Mouse (Mus musculus): ENCODE data around the gene 4930516K23Rik.

The 4930516K23Rik gene

DNA sequence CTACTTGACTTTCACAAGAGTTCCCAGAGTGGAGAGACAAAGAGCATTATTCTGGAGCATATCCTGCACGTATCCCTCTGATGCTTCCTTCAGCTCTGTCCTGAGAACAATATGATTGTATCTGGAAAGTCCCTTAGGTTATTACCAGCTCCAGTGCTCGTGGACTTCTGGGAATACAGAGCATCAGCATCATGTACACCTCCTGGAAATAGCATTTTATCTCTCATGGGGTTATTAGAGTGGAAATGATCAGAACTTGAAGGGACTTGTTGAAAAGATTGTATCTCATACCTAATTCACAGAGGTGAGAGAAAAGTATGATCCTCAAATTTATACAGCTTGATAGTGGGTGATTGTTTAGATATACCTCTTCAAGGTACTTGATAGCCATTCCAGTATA, at the start of gene 4930516K23Rik:
TSS of gene 4930516K23Rik (minus strand) at position 101 of the 400 bp plus-strand sequence.
- DNase-seq = no peak

DNA sequence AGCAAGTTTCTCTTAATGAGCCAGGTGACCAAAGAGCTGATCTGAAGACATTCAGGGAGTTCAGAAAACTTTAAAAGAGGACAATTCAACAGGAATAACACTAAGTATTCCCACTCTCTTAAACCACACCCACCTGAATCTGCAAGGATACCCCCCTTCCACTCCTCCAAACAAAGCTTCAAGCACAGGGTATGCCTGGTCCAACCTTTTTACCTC, 43.4 kb upstream of the 4930516K23Rik start, which contains the start of gene Olfr646:
TSS of gene Olfr646 (plus strand) at position 117 of the 216 bp plus-strand sequence.
- no peak for DNase-seq

DNA sequence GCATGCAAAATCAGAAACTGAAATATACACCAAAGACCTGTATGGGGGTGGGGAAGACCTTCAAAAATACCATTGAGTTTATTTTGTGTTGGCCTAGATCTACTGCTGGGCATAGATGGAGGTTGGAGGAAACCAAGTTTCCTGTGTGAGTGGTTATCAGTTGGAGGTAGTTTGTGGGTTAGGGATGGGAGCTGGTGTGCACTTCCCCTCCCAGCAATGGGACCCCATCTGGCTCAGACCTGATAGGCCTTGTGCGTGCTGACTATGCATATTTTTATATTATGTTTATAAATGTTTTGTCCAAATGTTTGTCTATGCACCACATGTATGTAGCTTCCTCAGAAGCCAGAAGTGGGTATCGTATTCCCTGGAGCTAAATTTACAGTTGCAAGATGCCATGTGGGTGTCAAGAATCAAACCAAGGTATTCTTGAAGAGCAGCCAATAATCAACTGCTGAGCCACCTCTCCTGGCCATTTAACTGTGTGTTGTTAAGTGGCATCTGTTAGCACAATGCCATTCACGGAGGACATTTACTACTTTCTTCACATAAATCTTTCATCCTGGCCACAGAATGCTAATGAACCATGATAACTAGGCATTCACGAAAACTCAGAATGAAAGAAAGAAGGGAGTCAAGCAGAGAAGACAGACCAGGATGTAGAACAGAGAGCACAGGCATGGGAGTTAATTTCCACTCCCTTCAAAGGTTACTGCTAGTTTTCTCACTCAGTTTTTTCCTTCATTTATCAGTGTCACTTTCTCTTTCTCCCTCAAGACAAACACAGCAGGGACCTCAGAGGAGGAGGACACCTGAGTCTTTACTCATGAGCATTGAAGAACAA, 42.9 kb upstream of the 4930516K23Rik start:
- no peak for DNase-seq

DNA sequence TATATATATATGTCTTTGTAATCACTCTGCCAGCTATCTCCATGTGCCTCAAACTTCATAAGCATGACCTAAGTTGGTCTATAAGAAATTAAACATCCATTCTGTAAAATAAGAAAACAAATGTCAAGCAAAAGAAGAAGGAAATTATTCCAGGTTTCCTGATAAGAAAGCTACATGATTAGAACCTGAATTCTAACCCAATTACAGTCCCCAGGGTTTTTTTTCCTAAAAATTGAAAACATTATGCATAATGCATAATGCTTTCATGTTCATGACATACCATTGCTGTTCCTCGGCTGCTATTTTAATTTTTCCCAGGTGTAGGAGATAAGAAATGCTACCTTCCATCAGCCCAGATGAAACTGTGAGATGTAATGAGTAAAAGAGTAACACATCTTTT, 24.1 kb upstream of the 4930516K23Rik start, which contains the start of gene Olfr645:
TSS of gene Olfr645 (minus strand) at position 101 of the 400 bp plus-strand sequence.
- no peak for DNase-seq

DNA sequence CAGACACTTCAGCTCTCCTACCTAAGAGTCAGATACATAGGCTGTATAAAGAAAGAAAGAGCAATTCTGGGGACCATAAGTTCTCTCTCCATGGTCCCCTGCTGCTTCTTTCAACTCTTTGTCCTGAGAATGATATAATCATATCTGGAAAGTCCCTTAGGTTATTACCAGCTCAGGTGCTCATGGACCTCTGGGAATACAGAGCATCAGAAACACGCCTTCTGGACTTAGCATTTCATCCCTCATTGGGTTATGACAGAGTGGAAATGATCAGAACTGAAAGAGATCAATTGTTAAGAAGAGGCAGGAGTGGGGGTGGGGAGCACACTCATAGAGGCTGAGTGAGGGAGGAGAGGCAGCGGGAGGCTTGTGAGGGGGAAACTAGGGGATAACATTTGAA, 10.5 kb upstream of the 4930516K23Rik start, which contains the start of gene Olfr644:
TSS of gene Olfr644 (minus strand) at position 101 of the 400 bp plus-strand sequence.
- no peak for DNase-seq

DNA sequence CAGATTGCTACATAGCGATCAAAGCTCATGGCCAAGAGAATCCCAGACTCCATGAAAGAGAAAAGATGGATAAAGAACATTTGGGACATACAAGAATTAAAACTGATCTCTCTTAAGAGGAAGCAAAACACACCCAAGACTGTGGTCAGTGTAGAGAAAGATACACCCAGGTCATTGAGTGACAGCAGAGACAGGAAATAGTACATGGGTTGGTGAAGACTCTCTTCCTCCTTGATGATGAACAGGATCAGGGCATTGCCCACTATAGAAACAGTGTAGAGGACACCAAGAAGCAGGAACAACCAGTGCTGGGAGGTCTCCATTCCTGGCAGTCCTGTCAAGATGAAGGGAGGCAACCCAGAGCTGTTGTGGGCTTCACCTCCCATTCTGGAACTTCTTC, 2.0 kb downstream of the 4930516K23Rik start:
- DNase-seq = no peak

DNA sequence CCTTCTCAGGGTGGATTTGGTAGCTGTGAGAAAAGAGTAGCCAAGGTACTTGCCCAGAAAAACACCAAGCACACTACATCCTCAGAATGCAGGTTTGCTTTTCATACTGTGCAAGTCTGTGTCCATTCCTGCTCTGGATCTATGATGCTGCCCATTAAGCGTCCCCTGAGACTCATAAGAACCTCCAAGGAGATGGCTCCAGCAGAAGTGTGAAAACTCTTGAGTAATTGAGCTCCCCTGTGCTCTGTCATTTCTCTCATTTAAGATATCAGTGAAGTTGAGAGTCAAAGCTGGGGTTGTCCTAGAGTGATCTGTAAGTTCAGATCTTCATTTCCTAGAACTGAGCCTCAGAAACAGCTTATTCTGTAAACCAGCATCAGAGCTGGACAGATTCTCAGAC, 8.7 kb downstream of the 4930516K23Rik start, which contains the start of gene Olfr642:
TSS of gene Olfr642 (minus strand) at position 101 of the 400 bp plus-strand sequence.
- no peak for DNase-seq

DNA sequence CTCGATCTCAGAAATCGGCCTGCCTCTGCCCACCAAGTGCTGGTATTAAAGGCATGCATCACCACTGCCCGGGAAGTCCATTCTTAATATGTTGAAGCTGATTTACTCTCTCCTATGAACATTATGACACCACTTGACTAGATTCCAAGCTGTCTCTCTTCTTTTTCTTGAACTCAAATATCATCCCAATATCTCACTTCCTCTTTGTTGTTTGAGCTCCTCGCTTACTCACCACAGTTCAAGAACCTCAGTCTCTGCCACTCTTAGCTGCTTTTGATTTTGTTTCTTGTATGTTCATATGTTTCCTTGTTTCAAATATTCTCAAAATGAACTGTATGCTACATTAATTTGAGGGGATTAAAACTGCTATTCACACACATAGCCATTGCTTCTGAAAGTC, 10.5 kb downstream of the 4930516K23Rik start:
- no peak for DNase-seq

DNA sequence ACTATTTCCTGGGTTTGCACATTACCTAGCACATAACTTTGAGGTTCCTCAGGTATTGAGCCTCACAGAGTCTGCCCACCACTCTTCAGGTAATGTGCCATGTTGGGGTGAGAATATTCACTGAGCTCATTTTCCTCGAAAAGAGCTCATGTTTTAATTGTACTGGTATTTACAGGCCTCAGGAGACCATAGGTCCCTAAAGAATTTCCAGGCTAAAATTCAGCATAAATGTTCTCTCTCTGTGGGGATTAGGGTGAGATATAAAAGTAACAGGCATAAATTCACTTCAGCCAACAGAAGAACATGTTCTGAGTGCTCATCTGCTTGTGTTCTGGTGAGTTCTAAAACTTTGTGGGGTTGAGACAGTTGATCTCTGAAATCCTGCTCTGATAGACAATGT, 26.1 kb downstream of the 4930516K23Rik start, which contains the start of gene Olfr641:
TSS of gene Olfr641 (plus strand) at position 301 of the 400 bp plus-strand sequence.
- DNase-seq = no peak

DNA sequence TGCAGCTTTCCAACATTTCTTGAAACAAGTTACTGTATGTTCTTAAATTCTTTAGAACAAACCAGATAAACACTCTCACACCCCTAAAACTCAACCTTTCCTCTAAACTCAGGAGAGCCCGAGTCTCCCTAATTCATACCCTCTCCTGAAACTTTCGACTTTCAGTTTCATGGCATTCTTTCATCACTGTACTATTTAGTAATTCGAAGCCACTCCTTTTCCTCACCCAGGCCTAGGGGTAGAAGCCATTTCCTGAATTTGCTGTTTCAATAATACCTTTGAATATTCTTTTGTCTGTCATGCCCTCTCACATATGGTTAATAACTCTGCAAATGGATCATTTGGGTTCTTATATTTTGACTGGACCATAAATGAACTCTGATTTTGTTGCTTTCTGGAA, 34.3 kb downstream of the 4930516K23Rik start:
- DNase-seq = no peak

DNA sequence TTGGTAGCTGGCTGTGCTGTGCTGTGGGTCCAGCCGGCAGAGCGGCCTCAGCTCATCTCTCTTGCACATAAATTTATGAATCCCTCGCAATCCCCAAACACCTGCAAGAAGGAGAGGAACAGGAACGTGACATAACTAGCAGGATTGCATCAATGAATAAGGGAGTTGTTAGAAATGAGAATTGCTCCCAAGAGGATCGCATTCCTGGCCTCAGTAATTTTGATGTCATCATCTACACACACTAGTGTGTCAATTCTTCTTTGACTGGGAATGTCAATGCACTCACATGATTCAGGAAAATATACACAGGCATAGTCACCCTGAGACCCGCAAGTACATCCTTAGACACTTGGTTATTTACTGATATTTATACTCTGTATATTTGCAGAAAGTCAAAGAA, 35.8 kb downstream of the 4930516K23Rik start, which contains the start of gene Olfr640:
TSS of gene Olfr640 (minus strand) at position 101 of the 400 bp plus-strand sequence.
- DNase-seq = no peak

DNA sequence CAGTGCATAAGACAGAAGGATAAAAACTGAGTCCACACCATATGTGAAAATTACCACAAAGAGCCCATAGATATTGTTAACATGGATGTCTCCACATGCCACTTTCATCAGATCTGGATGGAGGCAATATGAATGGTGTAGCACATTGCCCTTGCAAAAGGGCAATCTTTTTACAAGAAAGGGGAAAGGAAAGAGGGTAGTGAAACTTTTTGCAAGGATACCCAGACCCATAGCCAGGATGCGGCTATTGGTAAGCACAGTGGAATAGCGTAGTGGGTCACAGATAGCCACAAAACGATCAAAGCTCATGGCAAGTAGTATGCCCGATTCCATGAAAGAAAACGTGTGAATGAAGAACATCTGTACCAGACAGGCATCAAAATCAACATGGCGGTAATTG, 39.6 kb downstream of the 4930516K23Rik start:
- DNase-seq = no peak

DNA sequence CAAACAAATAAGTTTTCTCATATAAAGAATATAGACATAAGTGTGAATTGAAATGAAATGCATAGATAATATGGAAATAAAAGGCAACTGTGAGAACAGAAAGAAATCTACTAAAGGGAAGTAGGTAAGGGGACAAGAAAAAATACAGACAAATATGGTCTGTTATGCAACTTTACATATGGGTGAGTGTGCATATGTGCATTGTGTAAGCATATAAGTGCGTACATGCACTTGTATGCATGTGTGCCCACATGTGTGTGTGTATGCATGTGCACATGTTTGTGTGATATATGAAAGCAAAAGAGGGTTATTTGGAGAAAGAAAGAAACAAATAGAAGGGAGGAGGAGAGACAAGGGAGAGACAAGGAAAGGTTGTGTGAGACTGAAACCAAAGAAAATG, 42.3 kb downstream of the 4930516K23Rik start:
- no peak for DNase-seq

DNA sequence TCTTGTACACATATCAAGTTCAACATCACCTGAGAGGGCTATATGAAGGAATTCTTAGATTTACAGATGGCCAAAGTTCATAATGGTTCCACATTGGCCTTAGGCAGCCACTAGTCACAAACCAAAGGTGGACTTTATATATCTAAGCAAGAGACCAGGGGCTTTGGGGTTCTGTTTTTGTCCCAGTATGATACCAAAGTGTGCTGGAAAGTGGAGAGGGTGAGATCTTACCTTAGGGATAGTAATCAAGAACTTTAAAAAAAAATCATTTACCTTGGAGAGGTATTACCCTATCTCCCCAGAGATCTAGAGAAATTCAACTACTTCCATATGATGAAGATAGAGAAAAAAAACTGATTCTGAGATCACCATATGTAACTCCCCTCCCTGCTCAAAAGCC, 44.0 kb downstream of the 4930516K23Rik start, which contains the start of gene Olfr639:
TSS of gene Olfr639 (minus strand) at position 101 of the 400 bp plus-strand sequence.
- no peak for DNase-seq

Measured in kidney, postnatal 25 days (tissue).